Mouse (Mus musculus) retina, postnatal 1 day (tissue): ENCODE measurements at regions not wholly inside any gene's neighbourhood (a gene's known extent, or its start where the extent isn't known, plus 50 kb on each side); places are given as distances from the start of the nearest gene placed in this dataset.
"Not testable (repeated sequence)": the region's sequence is repeated elsewhere in the genome, so short reads cannot be mapped to it uniquely, and the experiment has no call there.

Experiments used
- DNase-seq: peaks from one replicate; pipeline ENCODE4 v3.0.0-alpha.2; 2012

DNA sequence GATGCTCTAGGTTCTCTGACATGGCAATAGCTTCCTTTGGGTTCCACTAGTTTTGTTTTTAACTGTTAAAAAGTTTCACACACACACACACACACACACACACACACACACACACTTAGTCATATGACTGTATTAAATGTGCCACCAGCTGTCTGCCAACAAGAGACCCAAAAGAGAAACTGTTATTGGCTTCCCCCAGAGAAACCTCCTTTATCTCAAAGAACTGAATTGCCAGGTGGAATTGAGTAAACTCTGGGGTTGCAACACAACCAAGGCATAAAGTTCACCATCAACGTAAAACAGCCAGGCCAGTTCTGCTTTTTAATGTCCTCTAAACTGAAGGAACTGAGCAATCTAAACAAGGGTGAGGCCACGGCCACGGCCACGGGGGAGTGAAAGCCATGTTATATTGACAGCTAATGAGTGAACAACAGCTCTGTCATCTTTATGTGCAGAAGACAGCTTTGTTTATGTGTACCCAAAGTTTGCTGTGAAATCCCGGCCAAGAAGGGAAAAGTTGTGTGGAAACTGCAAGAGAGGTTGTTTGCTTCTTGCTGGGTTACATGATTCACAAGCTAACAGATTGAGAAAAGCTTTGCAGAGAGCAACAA lies 69.3 kb downstream of the Btg1 start:
- no peak for DNase-seq

DNA sequence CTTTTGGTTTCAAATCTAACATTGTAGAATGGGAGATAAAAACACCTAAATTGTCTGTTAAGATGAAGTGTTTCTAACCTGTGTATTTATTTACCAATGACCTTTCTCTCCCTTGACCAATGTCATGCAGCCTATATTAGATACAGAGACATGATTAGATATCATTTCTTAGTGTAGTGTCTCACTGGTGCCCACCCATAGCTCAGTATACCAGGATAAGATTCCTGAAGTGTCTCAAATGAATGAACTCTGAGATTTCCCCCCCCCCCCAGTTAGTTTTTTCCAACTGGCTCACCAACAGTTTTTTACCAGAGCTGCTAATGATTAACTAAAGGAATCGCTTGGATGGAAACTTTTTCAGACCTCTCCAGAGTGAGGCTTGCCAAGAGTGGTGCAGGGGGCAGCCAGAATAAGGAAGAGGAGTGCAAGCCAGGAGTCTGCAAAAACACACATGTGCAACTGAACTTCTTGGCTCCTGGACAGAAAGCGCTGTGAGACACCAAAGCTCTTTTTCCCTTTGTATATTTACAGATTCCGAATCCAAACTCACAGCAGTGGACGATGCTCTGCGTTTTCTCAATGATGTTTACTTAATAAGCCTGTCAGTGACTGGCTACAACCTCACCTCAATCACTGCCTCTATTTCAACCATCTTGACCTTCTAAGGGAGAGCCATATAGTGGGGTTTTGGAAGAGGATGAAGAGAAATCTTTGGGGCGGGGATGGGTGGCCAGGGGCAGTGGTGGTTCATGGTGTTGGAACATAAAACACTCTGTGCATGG lies 70.0 kb downstream of the Btg1 start:
- no peak for DNase-seq

DNA sequence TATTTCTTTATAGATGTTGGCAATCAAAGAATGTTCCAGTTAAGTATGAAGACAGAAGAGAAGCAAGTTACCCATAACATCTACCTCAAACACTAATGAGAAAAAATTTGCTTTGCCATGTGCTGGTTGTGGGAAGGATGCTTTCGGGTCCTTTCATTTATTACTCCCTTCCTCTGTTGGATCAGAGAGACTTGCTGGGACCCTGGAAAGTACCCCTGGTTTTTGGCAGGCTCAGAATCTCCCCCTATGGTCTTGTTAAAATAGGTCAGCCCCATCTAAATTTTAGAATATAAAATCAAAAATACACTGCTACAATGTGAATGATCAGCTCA lies 70.6 kb downstream of the Btg1 start:
- no peak for DNase-seq

DNA sequence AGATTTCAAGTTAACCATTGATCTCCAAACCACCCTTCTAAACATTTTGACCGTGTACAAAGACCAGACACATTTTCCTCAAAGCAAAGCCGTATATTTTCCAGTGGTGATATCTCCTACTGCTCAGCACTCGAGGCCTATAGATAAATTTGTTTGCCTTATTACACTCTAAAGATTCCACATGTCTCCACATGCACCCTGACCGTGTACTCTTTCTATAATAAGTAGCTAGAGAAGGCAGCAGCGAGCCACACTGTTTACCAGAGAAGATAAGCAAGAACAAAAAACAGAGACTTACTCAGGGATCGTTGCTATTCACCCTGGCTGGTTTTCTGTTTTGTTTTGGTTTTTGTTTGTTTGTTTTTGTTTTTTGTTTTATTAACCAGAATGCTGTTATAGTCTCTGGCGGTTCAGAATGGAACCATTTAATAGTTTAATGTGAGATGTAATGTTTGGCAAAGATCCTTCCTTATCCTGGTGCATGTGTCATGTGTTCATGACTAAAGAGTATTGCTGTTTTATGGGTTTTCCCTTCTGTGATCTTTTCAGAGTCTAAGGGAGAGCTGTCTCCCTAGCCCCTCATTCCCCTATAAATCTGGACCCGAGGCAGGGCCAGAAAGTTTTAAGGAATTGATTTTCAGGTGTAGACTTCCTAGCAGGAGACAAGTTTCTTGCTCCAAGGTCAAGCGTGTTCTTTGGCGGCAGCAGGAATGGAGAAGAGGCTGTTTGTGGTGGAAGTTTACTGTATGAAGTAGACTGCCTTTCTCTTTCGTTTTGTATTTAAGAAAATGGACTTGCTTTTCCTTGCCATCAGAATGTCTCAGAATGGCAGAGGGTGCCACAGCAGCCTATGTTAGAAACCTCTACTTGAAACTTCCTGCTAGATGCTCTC lies 73.4 kb downstream of the Btg1 start:
- no peak for DNase-seq

DNA sequence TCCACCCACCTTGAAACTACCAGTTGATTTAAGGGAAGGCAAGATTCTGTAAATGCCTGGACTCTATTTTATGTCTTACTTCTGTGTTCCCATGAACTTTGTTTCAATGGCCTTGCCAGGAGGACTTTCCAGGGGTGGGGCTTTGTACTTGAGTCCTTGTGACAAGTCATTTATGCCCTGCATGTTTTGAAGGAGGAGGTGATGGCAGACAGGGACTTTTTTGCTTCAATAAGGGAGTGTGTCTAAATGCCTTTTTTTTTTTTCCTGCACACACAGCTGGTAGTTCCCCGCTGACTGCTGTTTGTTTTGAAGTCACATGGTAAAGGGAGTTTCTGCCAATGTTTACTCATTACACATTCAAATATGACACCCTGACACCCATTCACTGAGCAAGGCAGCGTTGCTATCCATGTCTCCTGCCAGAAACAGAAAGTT lies 74.1 kb downstream of the Btg1 start:
- DNase-seq, result no peak

DNA sequence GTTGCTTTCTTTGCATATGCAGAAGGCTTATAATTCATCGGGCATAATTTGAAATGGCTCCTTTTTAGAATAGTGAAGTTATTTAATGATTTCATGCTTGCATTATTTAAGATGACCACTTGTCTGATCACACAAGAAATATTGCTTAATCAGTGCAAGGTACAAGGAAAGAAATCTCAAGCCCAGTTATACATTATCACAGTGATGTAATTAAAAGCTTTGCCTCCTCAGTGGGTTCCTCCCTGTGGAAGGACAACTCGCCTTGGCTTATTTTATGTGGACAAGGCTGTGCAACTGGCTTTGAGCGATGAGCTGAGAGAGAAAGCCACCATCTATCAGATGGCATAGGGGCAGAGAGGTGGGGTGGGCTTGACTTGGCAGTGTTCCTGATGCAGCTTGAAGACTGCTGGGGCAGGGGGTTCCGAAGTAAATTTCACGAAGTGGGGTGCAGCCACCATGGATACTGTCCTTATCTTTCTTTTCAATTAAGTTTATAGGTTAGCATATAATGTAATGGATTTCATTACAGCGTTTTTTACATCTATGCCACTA lies 74.6 kb downstream of the Btg1 start:
- no peak for DNase-seq

DNA sequence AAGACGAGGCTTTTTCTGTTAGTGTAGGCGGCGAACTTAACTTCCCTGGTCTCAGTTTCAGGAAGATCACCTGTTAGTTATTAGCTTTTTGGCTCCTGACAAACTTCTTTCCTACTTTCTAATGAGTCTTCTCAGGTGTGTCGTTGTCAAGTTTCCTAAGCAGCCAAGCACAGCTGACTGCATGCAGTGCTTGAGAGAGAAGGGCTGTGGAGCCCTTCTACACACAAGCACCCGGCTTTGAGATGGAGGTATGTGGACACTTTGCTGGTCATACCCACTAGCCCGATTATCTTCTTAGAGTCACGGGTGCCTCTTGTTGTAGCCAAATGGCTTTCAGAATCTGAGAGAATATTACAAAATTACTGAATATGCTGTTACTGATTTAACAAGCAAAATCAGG lies 76.0 kb downstream of the Btg1 start:
- no peak for DNase-seq

DNA sequence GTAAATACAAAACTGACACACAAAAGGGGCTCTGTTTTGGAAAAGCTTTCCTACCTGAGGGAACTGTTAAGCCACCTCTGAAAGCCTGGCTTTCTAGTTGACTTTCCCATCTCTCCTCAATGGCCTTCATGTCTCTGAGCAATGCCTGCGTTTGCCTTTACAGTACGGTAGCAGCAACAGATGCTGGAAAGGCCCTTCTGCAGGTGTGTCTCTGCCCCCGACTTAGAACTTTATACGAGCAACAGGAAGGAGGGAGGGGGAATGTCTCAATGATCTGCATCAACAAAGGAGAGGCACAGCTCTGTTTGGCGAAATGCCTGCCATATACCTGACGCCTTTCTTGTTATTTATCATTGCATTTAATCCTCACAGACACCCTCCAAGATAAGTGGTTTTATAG lies 77.0 kb downstream of the Btg1 start:
- DNase-seq, result no peak

DNA sequence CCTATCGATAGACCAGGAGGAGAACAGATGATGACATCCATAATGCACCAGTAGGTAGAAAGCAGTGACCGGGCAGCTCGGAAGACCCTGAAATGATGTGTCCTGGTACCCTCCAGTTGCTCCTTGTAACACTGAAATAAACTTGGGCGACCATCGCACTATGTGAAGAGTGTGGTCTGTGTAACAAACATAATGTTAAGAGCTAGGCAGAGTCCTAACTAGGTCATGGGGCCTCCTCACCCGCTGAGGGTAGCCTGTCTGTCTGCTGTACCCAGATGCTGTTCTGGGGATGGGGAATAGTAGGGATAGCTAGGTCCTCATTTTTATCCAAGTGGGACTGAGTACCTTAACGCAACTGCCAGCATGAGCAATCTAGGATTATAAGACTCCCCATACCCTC lies 79.8 kb downstream of the Btg1 start:
- DNase-seq, result no peak

DNA sequence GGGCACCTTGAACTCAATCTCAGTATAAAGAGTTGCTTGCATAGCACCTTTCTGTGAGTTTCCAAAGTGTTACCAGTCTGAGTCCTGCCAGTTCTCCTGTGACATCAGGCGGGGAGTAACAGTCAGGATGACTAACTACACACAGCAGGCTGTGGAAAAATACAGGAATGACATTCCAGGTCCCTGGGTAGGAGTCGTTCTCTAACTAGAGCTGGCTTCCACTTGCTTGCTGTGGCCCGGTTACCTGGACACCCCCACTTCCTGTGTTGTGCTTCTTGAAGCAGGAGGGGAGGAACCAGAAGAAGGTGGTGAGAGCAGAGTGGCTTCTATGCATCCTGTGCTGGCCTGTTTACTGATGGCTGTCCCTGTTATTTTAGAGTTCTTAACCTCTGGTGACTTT lies 81.0 kb downstream of the Btg1 start:
- DNase-seq, result no peak

DNA sequence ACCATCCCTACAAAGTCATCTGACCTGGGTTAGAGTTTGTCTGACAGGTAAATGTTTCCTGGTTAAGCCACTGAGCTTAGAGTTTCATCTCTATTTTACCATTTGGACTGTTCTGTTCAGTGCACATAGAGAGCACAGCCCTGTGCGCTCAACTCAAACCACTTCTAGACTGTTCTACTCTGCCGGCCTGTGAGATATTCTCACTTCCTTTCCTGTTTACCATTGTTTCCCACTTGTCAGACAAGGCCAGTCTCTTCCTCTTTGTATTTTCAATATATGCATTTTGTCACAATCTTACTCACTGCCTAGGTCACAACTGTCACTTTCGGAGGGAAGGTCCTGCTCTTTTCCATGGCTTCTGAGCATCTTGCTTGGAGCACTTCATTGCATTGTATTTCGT lies 89.8 kb downstream of the Btg1 start:
- DNase-seq, result no peak

DNA sequence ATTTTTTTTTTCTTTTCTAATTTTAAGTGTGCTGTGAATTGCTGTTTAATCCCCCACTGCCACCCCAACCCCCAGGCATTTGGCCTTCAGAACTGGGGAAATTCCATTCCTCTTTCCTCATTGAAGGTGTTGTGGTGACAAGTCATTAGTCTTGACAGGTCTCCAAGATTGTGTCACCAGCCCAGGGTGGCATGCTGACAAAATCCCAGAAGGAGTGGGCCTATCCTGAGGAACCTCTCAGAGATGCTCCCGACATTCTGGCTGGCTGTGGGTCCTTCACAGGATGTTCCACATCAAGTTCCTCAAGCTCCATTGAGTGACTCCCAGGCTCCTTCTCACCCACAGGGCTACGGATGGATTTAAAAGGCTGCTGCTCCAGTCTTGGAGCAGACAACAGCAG lies 91.7 kb downstream of the Btg1 start:
- no peak for DNase-seq

DNA sequence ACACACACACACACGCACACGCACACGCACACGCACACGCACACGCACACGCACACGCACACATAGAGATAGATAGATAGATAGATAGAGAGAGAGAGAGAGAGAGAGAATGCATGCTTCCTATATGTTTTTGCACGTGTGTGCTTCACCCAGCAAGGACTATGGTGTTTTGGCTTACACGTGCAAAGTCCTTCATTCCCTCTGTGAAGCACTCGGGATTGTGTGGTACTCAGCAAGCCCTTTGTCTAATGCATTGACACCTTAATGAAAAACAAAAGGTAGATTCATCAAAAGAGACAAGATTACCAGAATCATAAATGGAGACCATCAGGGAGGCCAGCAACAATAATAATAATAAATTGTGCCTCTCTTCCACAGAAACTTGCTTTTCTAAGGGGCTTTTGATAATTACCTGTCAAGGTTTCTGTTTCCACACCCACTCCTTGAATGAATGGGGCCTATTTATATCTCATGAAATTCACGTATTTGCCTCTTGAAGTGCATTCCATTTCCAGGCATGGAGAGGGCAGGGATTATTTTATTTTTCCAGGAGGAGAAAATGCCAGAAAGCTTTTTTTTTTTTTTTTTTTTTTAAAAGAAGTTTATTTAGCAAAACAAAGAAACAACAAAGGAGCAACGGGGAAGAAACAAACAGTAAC lies 93.0 kb downstream of the Btg1 start:
- no peak for DNase-seq

DNA sequence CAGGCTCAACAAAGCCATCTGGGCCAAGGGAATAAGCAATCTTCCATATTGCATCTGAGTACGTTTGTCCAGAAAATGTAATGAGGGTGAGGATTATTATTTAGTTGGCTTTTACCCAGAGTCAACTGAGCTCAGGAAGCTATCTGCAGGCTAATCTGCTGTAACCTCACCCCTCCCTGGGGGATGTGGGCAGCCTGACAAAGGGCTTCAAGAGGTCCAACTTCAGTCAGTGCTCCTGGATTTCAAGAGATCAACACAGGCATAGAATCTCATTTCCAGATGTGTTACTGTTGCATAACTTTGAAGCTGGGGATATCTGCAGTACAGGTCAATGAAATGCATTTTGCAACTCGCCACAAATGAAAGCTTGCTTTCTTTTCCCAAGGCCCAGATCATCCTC lies 95.2 kb downstream of the Btg1 start:
- DNase-seq, result no peak

DNA sequence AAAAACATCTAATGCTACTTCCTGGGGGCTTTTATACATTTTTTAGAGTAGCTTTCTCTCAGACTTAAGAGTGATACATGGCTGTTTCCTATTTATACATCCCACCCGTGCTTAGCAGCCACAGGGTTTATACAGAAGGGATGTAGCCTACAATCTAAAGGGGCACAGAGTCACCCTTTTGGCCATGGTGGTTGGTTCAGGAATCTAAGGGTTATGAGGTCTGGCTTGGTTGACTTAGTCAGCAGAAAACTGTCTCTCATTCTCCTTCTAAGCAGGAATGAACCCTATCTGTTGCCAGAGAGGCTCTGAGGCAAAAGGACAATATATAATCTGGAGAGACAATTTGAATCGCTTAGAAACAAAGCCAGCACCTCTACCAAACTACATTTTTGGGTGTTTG lies 97.9 kb downstream of the Btg1 start:
- DNase-seq, result no peak

DNA sequence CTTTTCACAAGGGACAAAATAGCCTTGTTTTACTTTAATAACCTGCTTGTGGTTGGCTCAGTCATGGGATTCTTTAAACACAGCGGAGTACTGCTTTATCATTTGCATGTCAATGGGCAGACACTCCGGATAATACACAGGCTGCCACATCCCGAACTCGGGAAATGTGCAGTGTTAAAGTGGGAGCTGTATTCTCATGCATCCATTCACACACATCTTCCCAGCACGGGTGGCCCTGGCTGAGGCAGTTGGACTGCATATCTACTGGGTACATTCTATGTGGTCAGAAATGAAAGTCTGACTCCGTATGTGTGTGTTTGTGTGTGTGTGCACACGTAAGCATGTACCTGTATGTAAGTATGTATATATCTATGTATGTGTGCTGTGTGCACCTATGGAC lies 100.5 kb downstream of the Btg1 start:
- DNase-seq, result no peak

DNA sequence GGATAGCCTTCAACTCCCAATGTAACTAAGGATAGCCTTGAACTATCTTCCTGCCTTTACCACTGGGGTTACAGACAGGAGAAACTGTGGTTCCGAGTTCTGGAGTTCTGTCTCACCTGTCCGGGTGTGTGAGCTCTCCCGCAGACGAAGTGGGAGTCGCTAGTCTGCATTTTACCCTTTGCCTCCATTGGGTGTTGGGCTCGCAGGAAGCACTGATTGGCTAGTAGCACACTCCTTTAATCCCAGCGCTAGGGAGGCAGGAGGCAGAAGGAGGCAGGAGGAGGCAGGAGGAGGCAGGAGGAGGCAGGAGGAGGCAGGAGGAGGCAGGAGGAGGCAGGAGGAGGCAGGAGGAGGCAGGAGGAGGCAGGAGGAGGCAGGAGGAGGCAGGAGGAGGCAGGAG lies 101.9 kb downstream of the Btg1 start:
- not testable (repeated sequence) for DNase-seq

DNA sequence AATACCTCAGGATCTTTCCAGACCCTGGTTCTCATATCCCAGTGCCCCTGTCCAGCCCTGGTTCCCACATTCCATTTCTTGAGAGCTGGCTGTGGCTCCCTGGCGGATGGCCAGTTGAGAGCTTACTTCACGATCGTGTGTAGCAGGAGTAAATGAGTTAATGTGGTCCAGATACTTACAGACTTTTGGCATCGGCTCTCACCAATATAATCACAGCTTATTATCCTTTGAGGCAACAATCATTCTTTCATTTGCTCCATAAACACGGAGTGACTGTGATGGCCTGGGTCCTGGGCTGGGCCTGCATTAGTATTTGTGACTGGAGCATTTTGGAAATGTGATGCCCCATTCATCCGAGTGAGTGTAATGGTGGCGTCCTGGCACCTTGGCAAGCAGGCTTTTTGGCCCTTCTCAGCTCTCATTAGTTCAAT lies 103.5 kb downstream of the Btg1 start:
- peak; percentile 28 for DNase-seq

DNA sequence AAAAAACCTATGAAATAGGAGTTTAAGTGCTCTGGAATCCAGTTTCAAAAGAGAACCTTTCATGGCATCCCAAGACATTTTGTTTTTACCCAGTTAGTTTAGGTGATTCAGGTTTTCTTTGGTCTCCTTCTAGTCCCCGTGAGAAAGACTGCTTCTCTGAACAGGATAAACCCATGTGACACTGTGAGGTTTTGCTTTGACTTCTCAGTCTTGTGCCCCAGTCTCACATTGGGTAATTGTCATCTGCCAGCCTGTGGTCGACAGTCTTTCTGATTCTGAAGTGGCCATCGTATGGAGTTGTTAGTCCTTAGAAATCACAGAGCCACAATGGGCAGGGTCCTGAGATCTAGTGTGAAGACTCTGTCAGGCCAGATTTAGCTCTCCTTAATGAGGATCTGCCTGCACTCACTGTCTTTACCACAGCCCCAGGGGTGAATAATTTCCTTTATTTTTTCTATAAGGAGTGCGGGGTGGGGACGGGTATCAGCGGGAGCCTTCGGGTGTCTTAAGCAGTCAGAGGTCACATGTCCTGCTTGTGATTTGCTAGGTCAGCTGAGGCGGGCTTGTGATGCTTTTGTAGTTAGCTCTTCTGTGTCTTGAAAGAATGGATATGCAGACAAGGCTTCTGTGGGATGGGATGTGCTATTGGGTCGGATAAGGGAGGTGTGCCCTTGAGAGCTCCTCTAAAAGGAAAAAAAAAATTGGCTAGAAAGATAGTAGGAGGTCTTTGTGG lies 104.3 kb downstream of the Btg1 start:
- DNase-seq, result peak; percentile 56

DNA sequence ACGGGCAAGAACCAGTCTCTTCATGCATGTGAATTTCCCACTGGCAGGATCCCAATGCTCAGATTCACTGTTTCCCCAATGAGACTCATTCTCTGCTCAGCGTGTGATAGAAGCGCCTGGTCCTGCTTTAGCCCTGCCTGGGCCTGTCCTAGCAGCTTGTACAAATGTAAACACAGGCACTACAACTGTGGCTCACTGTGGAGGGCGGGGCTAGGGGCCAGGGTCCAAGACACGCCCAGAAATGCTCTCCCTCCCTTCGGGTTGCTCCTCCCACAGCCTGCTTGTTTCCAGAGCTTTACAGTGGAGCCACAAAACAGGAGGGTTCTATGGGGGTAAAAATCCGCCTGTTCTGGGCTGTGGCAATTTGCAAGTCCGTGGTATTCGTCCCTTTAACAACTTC lies 105.7 kb downstream of the Btg1 start:
- DNase-seq, result peak; percentile 84

DNA sequence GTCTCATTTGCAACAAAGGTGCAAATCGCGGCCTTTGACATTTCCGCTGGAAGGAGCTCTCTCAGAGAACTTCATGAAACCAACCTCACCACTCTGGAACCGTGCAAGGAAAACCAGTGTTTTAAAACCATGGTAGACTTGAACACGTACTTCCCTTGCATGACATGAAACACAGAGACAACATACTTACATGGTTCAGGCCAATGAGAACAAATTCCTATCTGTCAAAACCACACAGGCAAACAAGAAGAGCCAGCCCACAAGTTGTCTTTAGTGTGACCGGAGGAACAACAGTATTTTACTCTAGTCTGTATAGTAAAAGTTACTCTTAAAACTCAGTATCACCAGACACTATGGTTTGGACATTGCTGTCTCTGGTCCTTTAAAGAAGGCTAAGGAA lies 106.3 kb downstream of the Btg1 start:
- no peak for DNase-seq

DNA sequence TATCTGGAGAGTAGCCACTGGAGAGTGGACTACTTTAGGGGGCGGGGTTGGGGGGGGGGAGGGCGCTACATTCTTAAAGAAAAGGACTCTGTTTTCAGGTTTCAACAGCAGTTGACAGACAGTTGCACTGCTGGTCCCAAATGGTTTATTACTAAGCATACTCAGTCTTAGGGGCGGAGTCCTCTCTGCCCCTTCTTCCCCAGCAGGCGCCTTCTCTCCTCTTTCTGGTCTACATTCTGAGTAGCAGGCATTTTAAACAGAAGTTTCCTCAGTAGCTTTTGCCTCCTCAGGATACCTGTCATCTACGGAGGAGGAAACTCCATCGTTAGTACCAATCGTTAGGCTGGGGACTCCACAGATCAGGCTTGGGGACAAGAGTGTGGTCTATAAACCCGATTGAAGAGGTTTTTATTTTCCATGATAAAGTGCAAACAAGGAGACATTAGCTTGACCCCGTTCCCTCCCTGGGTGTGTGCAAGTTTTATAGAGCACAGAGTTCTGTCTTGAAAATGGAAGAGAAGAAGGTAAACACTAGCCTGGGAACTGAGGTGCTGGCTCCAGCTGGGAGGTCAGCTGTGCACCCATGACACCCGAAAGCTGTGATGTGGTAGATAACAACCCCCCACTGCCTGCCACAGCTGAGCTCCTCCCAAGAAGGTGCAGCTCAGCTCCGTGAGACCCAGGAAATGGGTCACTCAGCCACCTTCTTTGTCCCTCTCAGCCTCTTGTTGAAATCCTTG lies 107.8 kb downstream of the Btg1 start:
- no peak for DNase-seq
